Mouse (Mus musculus): Measurements from ENCODE around the gene Tnfaip6.

The Tnfaip6 gene

GRCm38 (mm10) chr2:52052335-52052734, 14.5 kb downstream of the Tnfaip6 start:
- CTCF ChIA-PET = no interaction called here

GRCm38 (mm10) chr2:52053502-52053901, 15.7 kb downstream of the Tnfaip6 start:
- CTCF ChIA-PET = no interaction called here

GRCm38 (mm10) chr2:52055616-52056015, 17.8 kb downstream of the Tnfaip6 start:
- CTCF ChIA-PET = interaction anchor here (0.7 kb wide), 1 partner anchor 113 kb away, joined by 5 read pairs; no protein-coding TSS in a partner anchor

DNA sequence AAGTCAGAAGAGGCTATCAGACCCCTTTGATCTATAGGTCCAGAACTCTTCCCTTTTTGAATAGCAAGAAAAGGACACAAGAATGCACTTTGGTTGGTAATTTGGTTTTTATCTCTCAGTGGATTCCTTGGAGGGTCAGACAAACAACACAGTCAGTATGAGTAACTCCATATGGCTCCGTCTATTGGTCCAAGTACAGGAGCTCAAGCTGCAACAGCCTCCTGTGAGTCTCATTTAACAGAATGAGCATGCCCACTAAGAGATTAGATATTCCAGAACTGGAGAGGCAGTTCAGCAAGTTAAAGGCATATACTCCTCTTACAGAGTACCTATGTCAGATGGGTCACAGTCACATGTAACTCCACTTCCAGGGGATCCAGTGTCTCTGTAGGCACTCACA, 19.3 kb downstream of the Tnfaip6 start:
- CTCF ChIA-PET = no interaction called here

GRCm38 (mm10) chr2:52057681-52058080, 19.9 kb downstream of the Tnfaip6 start:
- CTCF ChIA-PET = no interaction called here

DNA sequence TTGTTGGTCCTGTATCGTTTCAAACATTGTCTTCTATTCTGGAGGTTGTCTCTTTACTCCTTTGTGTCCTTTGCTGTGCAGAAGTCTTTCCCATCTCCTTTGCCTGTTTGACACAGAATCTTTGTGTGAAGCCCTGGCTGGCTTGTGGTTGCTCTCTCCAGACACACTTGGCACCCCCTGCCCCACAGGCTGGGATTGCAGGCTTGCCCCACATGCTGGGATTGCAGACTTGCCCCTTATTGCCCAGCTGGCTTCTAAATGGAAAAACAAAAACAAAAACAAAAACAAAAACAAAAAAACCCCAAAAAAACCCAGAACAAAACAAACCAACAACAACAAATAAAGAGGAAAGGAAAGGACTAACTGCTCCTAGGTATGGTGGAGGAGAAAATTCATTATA, 30.8 kb downstream of the Tnfaip6 start:
- CTCF ChIA-PET = no interaction called here

DNA sequence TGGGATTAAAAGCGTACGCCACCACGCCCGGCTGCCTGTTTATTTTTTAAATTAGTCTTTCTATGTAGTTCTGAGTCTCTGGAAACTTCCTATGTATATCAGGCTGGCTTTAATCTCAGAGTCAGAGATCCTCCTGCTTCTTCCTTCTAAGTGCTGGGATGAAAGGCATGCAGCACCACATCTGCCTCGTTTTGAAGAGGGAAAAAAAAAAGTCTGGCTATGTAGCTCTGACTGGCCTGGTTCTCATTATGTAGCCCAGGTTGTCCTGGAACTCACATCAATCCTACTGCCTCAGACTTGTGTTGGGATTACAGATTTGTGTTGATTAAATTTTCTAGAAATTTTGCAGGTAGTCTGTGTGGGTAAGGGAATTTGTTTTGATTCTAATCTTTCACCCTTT, 33.0 kb downstream of the Tnfaip6 start:
- CTCF ChIA-PET = no interaction called here

- CTCF ChIA-PET = no interaction called here
Observed at GRCm38 (mm10) chr2:52071241-52071991, 33.6 kb downstream of the Tnfaip6 start.

GRCm38 (mm10) chr2:52072065-52072490, 34.3 kb downstream of the Tnfaip6 start:
- CTCF ChIA-PET = no interaction called here

DNA sequence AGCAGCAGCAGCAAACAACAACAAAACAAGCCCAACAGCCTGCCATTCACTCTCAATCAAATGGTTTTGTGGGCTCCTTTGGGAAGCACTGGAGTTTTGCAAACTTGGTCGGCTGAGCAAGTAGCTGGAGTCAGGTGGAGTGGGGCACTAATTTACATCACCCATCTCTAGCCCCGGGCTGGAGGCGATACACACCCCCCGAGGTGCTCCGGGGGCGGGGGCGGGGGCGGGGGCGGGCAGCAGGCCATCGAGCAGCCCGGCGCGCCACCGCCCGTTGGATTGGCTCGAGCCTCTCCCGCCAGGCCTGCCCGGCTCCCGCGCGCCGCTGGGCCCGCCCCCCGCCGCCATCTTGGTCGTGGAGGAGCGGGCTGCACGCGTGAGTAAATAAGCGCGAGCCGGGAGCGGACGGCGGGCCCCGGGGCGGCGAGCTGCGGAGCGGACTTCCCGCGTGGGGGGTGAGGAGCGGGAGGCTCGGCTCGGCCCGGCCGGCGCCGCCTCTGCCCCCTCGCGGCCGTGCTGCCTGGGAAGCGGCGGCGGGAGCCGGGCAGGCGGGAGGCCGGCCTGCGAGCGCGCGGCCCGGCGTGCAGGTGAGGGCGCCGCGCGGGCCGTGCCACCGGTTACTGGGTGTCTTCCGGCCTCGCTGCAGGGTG, 34.8 kb downstream of the Tnfaip6 start, which contains the start of gene Rif1:
TSS of gene Rif1 (plus strand) at position 342 of the 650 bp plus-strand sequence.
- CTCF ChIA-PET = no interaction called here

GRCm38 (mm10) chr2:52073141-52073904, 35.5 kb downstream of the Tnfaip6 start:
- CTCF ChIA-PET = interaction anchor here (0.7 kb wide), 1 partner anchor 83 kb away, joined by 8 read pairs; no protein-coding TSS in a partner anchor

DNA sequence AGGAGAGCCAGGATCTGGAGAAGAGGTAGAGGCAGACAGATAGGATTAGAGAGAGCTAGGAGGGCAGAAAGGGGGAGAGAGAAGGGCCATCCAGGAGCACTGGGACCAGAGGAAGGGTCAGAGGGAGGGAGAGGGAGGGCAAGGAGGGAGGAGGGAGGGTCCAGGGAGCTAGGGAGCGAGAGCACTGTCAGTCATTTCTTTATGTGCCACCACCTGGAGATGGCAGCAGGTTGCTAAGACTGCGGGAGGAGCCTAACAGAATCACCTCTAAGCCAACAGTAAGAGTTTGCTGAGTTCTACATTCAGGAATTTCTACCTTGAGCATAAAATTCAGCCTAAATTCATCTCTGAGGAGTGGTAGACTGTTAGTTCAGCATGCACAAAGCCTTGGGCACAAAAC, 40.9 kb downstream of the Tnfaip6 start:
- CTCF ChIA-PET = no interaction called here

- CTCF ChIA-PET = no interaction called here
Observed at GRCm38 (mm10) chr2:52084013-52084412, 46.2 kb downstream of the Tnfaip6 start.

- CTCF ChIA-PET = interaction anchor here (0.7 kb wide), 1 partner anchor 1087 kb away, joined by 3 read pairs; no protein-coding TSS in a partner anchor
Observed at GRCm38 (mm10) chr2:52084571-52084970, 46.8 kb downstream of the Tnfaip6 start.
